Mouse (Mus musculus) liver (tissue): ENCODE measurements at regions not wholly inside any gene's neighbourhood (a gene's known extent, or its start where the extent isn't known, plus 50 kb on each side); places are given as distances from the start of the nearest gene placed in this dataset.

Experiments
- DNase-seq: peaks from one replicate; pipeline ENCODE4 v3.0.0-alpha.2; 2020; ENCODE audit warnings: mixed read lengths

DNA sequence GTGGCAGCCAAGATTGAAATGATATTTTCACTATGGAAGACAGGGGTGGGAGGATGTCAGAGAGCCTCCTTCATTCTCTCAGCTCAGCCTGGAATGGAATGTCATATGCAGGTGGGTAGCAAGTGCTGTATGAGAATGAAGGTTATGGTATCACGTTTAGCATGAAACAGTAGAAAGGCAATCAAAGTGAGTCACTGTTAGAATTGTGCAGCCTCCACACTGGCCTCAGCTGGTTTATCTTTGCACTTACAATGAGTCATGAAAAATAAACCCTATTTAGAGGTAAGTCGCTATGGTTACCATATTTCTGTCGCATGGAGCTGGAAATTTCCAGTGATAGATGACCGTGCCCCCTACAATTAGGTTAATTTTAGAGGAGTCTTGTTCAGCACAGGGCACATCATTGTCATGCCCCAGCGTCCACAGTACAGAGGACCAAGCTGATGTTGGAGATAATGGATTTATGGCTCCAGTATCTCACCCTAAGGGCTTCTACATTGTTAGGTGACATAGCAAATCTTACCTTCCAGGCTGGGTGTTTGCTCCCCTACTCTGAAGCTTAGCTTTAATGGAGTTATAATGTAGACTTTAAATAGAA lies 167.9 kb upstream of the Pard3b start:
- DNase-seq = no peak

DNA sequence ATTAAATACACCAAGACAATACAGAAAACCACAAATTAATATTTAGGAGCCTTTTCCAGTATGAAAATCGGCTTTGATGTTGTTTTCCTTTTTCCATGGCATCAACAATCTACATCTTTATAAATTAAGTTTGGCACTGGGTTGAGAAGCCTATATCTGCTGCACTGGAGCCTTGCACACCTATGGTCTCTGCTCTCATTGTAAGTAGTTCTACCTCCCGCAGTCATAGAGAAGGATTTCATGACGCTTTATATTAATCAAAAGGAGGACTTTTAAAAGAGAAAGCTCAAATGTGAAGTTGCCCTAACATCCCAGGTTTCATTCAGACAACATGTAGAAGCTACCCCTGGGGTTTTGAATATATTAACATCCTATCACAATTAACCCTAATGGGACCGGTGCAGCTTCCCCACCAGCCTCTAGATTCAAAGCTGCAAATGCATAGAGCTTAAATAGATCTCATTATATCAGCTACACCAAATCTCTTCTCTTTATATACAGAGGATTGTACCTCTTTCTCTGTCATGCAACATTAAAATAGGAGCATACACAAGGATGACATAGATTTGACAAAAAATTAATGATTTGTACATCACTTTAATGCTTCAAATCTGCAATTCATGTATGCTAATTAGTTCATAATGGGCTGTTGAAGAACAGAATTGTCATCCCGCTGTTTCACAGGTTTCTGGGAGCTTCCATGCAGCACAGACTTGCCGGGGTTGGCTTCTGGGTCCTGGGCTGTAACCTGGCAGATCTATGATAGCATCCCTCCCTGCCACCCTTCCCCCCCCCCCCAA lies 166.6 kb upstream of the Pard3b start:
- DNase-seq = no peak

DNA sequence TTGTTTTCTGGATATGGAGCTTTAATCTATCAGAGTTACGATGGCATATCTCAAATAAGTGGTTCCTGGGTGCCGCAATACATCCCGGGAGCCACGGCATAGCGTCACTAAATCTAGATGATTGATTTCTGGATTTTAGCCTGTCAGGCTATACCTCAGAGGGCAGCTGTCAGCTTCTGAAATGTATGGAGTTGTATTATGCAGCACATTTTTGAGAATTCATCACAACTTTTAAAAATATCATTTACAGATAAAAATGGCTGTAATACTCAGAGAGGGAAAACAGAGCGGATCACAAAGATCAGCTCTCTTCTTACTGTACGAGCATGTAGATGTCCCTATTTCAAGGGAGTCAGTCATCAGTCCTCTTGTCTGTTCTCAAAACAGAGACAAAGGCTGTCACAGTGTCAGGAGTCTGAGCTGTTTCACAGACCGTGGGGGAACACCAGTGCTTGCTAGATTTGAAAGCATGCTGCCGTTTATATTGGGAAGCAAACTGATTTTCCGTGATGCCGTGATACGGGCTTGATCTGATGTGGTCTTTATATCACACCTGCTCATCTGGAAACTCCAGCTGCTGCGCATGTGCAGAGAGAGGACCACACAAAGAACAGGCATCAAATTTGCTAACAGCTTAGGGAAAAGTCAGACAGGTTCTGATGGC lies 165.9 kb upstream of the Pard3b start:
- DNase-seq = no peak

DNA sequence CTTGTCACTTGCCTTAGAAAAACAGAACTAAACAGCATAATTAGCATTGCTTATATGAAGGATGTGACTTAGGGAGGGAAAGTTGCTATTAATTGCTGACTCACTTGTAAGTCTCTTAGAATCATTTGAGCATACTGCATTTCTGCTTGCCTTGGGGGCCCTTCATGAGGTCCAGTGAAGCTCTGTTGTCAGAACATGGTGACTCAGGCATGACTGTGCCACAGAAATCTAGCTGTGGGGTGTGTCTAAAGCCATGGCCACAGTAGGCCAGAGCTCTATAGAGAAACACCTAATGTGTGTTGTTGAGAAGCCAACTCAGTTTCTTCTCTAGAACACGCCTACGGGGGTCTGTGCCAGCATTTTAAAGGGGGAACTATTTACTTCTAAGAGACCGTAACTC lies 153.2 kb upstream of the Pard3b start:
- DNase-seq = no peak

DNA sequence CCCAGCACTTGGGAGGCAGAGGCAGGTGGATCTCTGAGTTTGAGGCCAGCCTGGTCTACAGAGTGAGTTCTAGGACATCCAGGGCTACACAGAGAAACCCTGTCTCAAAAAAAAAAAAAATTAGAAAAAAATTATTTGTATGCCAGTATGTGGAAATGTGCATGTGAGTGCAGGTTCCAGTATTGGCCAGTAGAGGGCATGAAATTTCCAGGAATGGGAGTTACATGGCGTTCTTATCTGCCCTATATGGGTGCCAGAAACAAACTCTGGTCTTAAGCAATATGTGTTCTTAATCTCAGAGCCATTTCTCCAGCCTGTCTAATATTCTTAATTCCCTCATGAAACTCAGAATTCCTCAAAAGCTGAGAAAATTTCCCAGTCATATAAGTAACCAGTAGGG lies 113.7 kb upstream of the Pard3b start:
- no peak for DNase-seq

DNA sequence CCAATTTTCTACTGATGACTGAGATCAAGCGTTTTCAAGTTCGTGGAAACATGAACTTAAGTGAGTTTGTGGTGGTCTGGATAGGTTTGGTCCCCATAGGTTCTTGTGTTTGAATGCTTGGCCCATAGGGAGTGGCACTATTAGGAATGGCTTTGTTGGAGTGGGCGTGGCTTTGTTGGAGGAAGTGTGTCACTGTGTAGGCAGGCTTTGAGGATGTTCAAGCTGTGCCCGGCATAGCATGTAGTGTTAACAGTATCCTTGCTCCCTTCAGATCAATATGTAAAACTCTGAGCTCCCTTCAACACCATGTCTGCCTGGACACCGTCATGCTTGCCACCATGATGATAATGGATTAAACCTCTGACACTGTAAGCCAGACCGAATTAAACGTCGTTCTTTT lies 112.7 kb upstream of the Pard3b start:
- no peak for DNase-seq

DNA sequence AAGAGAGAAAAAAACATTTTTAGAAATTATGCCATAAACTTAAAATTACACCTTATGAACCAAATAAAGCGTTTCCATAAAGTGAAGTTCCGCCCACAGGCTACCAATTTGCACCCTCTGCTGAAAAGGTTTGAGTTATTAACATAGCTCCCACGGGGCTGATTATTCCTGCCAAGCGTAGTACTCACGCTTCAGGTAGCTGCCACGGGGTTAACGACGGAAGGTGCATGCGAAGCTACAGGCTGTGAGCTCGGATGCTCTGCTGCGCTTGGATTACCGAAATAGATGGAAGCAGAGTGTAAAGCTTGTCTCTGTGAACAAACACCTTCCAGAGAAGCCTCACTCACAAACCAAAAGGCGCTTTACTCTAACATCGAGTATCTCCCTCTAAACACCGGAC lies 109.9 kb upstream of the Pard3b start:
- no peak for DNase-seq

DNA sequence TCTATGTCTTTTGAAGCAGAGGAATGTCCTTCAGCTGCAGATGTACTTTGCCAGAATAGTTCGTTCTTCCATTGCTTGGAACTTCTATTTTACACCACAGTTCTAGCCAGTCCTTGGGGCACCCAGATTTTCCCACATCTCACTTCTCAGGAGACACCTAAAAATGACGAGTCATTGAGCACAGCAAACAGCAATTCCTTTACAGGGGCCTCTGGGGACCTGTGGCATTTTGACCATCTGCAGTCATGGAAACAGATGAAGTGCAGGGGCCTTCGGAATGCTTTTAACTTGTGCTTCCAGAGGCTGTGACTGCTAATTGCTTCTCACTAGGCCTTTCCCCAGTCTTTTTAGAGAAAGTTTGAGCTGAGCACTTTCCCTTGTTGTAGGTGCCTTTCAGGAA lies 108.5 kb upstream of the Pard3b start:
- DNase-seq = no peak

DNA sequence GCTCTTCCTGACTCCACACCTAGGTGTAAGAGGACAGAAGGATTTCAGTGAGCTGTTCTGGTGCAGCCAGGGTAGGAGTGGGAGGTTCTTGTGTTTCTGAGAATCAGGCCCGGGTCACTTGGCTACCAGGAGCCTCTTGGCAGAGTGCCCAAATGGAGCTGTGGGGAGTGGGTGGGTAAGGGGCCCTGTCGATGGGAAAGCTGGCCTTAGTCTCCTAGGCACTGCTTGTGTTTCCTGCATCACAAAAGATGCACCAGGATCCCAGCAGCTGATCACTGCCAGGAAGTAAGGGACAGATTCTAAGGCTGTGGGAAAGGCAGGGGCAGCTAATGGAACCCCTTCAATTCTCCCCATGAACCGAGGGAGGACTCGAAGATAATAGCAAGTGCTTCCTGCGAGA lies 107.1 kb upstream of the Pard3b start:
- no peak for DNase-seq

DNA sequence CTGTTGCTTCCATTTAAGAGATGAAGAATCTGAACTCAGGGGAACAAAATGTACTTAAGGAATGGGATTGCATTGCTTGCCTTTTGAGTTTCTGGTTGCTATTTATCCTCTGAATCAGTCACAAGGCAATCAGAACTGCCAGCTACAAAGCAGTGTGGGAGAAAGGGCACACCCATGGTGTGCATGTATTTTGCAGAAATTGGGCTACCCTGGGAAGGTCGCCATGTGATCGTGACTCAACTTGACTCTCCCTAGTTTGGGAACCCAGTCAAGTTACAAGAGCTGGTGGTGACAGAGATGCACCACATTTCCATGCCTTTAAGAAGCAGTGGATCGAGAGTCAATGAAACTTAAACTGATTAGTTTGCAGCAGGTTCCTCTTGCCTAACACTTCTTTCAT lies 98.5 kb upstream of the Pard3b start:
- DNase-seq = no peak

DNA sequence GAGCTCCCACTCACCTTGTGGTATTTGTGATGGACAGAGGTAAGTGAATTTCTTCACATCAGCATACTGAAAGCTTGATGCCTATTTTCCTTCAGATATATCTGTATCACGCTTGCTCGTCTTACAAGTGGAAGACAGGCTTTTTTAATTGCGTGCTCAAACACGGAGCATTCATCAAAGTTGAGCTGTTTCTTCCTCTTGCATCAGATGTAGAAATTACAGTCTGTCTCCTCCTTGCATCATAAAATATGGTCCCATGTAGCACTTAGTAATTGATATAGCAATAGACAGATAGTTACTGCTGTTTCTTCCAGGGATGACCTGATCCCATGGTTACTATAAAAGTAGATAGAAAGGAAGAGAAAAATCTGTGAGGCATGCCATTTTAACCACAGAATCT lies 97.5 kb upstream of the Pard3b start:
- no peak for DNase-seq

DNA sequence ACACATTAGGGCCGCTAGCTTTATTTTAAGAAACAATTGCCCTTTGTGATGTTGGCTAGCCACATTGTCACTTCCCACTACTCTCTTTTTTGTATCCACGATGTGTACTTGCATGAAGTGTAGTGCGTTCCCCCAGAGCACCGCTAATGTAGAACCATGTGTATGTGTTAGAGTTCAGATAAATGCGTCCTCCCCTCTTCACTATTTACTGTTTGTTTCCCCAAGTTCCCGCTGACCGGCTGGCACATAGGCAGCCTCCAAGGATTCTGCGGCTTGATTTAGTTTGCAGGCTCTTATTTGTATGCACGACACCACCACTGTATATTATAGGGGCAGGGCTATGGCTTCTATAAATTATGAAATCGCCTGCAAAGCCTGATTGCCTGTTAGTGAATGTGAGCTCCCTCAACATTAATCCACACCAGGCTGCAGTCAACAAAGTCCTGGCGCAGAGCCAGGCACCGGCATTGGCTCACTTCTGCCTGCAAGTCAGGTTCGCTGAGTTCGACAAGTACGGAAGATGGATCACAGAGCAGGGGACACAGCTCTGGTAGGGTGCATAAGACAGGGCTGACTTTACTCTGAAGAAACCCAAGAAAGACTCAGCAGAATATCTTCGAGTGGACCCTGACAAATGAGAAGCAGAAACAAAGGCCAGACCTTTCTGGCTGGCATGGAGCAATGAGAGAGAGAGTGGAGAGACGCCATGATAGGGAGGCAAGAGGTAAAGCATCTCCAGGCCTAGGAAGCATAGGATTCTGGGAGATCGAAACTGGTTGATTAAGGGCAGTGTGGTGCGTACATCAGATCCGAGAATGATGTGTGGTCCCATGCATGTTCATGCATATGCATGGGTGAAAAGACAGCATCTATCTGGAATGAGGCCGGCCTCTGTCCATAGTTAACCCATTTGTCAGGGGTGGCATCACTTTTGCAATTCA lies 85.8 kb upstream of the Pard3b start:
- peak; percentile 7 for DNase-seq

DNA sequence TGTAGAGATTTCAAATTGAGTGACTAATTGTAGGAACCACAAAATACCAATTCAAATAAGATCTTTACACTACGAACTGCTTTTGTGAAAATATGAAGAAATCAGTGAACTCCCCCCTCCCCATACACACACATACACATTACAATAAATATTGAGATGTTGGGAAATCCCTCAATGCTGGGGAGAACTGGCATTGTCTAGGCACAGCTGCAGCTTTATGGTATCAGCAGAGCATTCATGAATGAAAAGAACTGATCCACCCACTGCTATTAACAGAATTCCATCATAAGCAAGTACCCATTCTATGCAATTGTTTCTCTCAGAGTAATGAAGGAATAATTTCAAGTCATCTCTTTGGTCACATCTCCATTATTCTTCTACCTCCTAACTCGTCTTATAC lies 79.1 kb upstream of the Pard3b start:
- no peak for DNase-seq

DNA sequence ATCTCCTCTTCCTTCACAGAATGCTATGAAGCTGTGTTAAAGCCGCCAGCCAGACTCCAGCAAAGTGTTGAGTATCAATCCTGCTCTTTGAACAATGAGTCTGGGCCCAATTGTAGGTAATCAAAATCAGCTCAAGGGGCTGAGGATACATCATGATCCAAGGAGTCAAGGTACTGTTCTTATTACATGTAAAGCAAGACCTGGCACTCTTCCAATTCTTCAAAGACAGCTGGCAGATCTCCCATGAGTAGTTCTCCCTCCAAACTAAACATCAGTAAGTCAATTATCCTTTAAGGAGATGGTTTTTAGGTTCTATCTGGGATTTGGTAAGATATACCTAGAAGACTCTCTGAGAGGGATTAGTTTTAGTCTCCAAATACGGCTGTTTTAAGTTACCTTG lies 76.5 kb upstream of the Pard3b start:
- no peak for DNase-seq

DNA sequence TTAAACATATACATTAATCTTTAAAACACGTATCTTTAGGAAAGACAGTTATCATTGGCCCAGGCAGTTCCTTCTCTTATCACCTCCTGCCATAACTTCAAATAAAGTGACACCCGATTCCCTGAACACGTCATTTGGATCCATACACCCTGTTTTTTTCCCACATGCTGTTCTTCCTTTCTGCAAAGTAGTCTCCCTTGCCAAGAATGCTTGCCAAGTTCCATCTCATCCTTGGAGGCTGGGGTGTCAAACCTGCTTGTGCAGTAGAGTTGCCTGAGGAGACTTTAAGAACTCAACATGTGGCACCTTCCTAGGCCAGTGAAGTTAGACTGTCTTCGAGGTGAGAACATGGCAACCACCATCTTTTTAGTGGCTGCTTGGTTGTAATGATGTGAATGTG lies 73.2 kb upstream of the Pard3b start:
- DNase-seq = no peak

DNA sequence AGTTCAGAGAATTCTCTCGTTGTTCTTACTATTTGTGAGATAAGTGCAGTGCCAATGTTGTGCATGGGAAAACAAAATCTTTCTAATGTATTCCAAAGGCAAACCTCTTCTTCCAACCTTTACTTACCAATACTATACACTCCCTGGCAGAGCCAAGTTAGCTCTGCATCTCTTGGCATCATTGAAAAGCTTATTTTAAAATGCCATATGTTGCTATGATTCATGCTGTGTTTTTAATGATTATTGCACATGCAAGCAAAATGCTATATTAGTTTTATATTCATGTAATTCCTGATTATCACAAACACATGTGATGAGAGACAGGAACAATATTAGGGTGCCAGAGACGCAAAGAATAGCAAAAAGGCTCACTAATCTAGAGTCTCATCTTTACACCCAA lies 64.3 kb upstream of the Pard3b start:
- no peak for DNase-seq

DNA sequence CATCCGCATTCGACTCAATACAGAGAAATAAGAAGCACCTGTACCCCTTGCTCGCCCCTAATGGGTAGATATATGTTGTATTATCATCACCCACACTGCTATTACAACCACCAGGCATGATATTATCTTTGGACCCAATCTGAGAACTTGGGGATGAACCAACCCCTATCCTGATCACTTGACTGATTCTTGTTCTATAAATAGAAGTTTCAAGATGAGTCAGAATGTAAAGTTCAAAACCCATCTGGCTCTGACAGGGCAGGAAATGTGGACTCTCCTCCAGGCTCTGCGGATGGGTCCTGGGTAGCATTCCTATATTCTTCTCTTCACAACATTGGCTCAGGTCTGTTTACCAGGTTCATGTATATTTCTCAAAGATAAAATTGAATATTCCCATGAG lies 61.9 kb upstream of the Pard3b start:
- DNase-seq = no peak

DNA sequence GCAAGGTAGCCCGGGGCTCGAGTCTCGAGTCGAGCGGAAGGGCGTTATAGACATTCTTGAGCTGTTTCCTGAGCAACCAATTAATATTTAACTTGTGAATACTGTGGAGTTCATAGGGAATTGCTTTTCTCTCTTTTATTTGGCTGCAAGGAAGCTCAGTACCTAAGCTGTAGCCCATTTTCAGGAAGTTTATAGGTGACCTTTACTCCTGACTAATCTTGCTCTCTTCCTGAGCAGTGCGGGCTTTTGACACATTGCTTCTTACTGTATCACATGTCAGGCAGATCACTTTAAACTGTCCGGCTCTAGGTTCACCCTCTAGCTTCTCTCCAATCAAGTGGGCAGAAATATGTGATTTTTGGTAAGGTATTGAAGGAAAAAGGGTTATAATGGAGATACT lies 51.4 kb upstream of the Pard3b start:
- no peak for DNase-seq
